Mouse (Mus musculus): ENCODE measurements around the gene Tmprss3. TPM values are rescaled to one million over a fixed set of nuclear protein-coding genes. Genes with fewer than 3 reads are reported as not detected.

The Tmprss3 gene
- polyA plus RNA-seq, 1 experiment from 2014 or later: not detected

DNA sequence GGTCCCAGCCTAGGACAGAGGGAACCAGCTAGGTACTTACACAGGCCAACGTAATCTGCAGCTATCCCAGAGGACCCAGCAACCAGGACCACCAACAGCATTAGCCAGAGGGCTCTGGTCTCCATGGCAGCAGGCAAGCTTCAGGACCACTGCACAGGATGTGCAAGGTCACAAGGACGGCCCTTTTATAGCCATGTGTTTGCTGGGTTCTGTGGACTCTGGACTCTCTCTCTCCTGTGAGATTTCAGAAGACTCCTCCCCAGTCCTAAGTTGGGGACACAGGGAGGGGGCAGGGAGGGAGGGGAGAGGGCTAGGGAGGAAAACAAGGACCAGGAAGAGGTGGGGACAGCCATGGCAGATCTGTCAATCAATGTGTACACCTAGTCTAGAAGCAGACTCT is 69.3 kb downstream of the Tmprss3 start, which contains the start of gene Tff3:
TSS of gene Tff3 (minus strand) at position 195 of the 400 bp plus-strand sequence.
- H3K9me3 ChIP-seq: no peaks in the 10 kb centered on the region
- H3K4me2 ChIP-seq (replicated peaks): no peak within 1 kb of the TSS
- H3K27me3 ChIP-seq: no peaks in the 10 kb centered on the region
- no peaks in the 10 kb centered on the region for H3K36me3 ChIP-seq
- H3K9ac ChIP-seq: no peak within 1 kb of the TSS
- H3K4me3 ChIP-seq: no peak within 1 kb of the TSS
- 6% methylated on average over 2 of the region's 2 CpGs for WGBS
- H3K27ac ChIP-seq: no peak within 1 kb of the TSS
- ATAC-seq (ENCODE audit: low FRiP score, low read depth): no peak
- H3K4me1 ChIP-seq: peaks cover 5% of the 10 kb centered on the region; the same call in 1 of the 2 replicates

Other genes with a start within 250 kb of the Tmprss3 start
- not detected in 2 replicates for gene Umodl1, start 244.3 kb downstream of the Tmprss3 start, polyA plus RNA-seq (2015; fragmentation: Nextera tagmentation; extraction: Ambion mirVana)
- 9.0 and 9.2 TPM in 2 replicates for gene Abcg1, start 141.3 kb downstream of the Tmprss3 start, polyA plus RNA-seq (2015; fragmentation: Nextera tagmentation; extraction: Ambion mirVana)
- gene Tff3, start 69.3 kb downstream of the Tmprss3 start, polyA plus RNA-seq (2015; fragmentation: Nextera tagmentation; extraction: Ambion mirVana): 0.59 TPM in 1 of 2 replicates, not detected in the other
- gene Tff2, start 54.7 kb downstream of the Tmprss3 start, polyA plus RNA-seq (2015; fragmentation: Nextera tagmentation; extraction: Ambion mirVana): not detected in 2 replicates
- not detected in 2 replicates for gene Tff1, start 33.7 kb downstream of the Tmprss3 start, polyA plus RNA-seq (2015; fragmentation: Nextera tagmentation; extraction: Ambion mirVana)
- 0.36 and 0.50 TPM in 2 replicates for gene Ubash3a, start 8.9 kb upstream of the Tmprss3 start, polyA plus RNA-seq (2015; fragmentation: Nextera tagmentation; extraction: Ambion mirVana)
- 0.48 and 0.59 TPM in 2 replicates for gene Rsph1, start 78.4 kb upstream of the Tmprss3 start, polyA plus RNA-seq (2015; fragmentation: Nextera tagmentation; extraction: Ambion mirVana)
- 1.3 and 1.8 TPM in 2 replicates for gene Slc37a1, start 87.8 kb upstream of the Tmprss3 start, polyA plus RNA-seq (2015; fragmentation: Nextera tagmentation; extraction: Ambion mirVana)
- gene Pde9a, start 187.2 kb upstream of the Tmprss3 start, polyA plus RNA-seq (2015; fragmentation: Nextera tagmentation; extraction: Ambion mirVana): 32.2 and 32.5 TPM in 2 replicates

Data from limb, embryonic 13.5 days (tissue).